Mouse (Mus musculus): ENCODE results near the gene Colq. TPM values are rescaled to one million over a fixed set of nuclear protein-coding genes. Genes with fewer than 3 reads are reported as not detected.
"Not testable (repeated sequence)": the region's sequence is repeated elsewhere in the genome, so short reads cannot be mapped to it uniquely, and the experiment has no call there.

Gene Colq
- polyA plus RNA-seq, 1 experiment from 2014 or later = 0.08 TPM

- H3K36me3 ChIP-seq (ENCODE audit: control insufficient read depth, insufficient read depth, low read length) = no peaks in the 10 kb centered on the region
- no peaks in the 10 kb centered on the region for H3K9me3 ChIP-seq (replicated peaks; ENCODE audit: control insufficient read depth, low read length)
- no peak for DNase-seq (ENCODE audit: low spot score)
- H3K27me3 ChIP-seq (replicated peaks; ENCODE audit: control insufficient read depth, insufficient read depth, low read length) = no peaks in the 10 kb centered on the region
- no peak overlapping the region for H3K4me2 ChIP-seq (ENCODE audit: low read length)
- no peak overlapping the region for H3K9ac ChIP-seq (ENCODE audit: low read length)
- no peak for ATAC-seq
- no peak overlapping the region for H3K4me3 ChIP-seq (ENCODE audit: low read depth, low read length)
- no peaks in the 10 kb centered on the region for H3K4me1 ChIP-seq (ENCODE audit: control insufficient read depth, insufficient read depth, low read length)
- WGBS = 60% methylated on average over 6 of the region's 6 CpGs
- H3K27ac ChIP-seq (ENCODE audit: low read depth, low read length) = no peak overlapping the region
Measured at GRCm38 (mm10) chr14:31605514-31605913, 14.4 kb upstream of the Colq start.

- Histone ChIP-seq H3K4me3 (ENCODE audit: low read depth, low read length) (no peak overlapping the region), H3K4me2 (ENCODE audit: low read length) (no peak overlapping the region), H3K27me3 (replicated peaks; ENCODE audit: control insufficient read depth, insufficient read depth, low read length) (no peaks in the 10 kb centered on the region), H3K27ac (ENCODE audit: low read depth, low read length) (no peak overlapping the region), H3K9me3 (replicated peaks; ENCODE audit: control insufficient read depth, low read length) (no peaks in the 10 kb centered on the region), H3K4me1 (ENCODE audit: control insufficient read depth, insufficient read depth, low read length) (no peaks in the 10 kb centered on the region), H3K9ac (ENCODE audit: low read length) (no peak overlapping the region), H3K36me3 (ENCODE audit: control insufficient read depth, insufficient read depth, low read length) (no peaks in the 10 kb centered on the region)
- 87% methylated on average over 5 of the region's 5 CpGs for WGBS
- no peak for ATAC-seq
- DNase-seq (ENCODE audit: low spot score) = no peak
Measured at GRCm38 (mm10) chr14:31604916-31605315, 13.8 kb upstream of the Colq start.

DNA sequence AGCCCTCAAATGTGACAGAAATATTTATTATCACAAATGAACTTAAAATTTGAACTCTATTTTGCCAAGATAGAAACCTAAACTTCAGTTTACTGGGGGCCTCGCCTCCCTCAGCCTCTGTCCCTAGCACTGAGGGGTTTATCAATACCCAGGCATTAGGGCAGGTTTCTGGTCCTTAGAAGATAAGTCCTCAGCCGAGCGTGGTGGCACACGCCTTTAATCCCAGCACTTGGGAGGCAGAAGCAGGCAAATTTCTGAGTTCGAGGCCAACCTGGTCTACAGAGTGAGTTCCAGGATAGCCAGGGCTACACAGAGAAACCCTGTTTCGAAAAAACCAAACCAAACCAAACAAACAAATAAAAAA is 11.5 kb upstream of the Colq start:
- not testable (repeated sequence) for H3K9me3 ChIP-seq (replicated peaks; ENCODE audit: control insufficient read depth, low read length); H3K27ac ChIP-seq (ENCODE audit: low read depth, low read length); H3K4me2 ChIP-seq (ENCODE audit: low read length); H3K4me3 ChIP-seq (ENCODE audit: low read depth, low read length); H3K27me3 ChIP-seq (replicated peaks; ENCODE audit: control insufficient read depth, insufficient read depth, low read length); ATAC-seq; H3K9ac ChIP-seq (ENCODE audit: low read length); H3K4me1 ChIP-seq (ENCODE audit: control insufficient read depth, insufficient read depth, low read length); DNase-seq (ENCODE audit: low spot score); H3K36me3 ChIP-seq (ENCODE audit: control insufficient read depth, insufficient read depth, low read length)
- 87% methylated on average over 6 of the region's 6 CpGs for WGBS

DNA sequence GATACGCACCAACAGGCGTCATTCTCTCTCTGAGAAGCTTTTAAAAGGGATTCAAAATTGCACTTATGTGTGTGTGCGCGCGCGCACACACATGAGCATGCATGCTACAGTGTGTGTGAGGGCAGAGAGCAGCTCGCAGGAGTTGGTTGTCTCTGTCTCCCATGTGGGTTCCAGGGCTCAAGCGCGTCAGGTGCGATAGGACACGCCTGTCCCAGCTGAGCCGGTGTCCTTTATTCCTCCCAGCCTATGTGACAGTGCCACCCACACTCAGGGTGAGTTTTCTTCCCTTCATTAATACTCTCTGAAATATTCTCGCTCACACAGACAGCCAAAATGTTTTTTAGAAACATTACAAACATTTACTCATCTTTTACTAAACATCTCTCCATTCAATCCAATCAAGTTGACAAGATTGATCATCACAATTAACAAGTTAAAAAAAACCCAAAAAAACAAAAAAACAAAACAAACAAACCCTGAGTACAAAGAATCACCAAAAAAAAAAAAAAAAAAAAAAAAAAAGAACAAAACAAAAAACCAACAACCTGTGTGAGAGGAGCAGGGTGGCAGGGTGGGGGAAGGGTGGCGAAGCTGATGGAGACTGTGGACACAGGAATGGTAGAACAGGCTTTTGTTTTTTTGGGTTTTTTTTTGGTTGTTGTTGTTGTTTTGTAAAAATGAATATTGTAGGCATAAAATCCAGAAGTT is 10.9 kb upstream of the Colq start:
- Histone ChIP-seq H3K9me3 (replicated peaks; ENCODE audit: control insufficient read depth, low read length) (no peaks in the 10 kb centered on the region), H3K4me1 (ENCODE audit: control insufficient read depth, insufficient read depth, low read length) (no peaks in the 10 kb centered on the region), H3K9ac (ENCODE audit: low read length) (no peak overlapping the region), H3K4me2 (ENCODE audit: low read length) (no peak overlapping the region), H3K4me3 (ENCODE audit: low read depth, low read length) (no peak overlapping the region), H3K36me3 (ENCODE audit: control insufficient read depth, insufficient read depth, low read length) (no peaks in the 10 kb centered on the region), H3K27me3 (replicated peaks; ENCODE audit: control insufficient read depth, insufficient read depth, low read length) (no peaks in the 10 kb centered on the region), H3K27ac (ENCODE audit: low read depth, low read length) (no peak overlapping the region)
- no peak for DNase-seq (ENCODE audit: low spot score)
- no peak for ATAC-seq
- 94% methylated on average over 14 of the region's 14 CpGs for WGBS

DNA sequence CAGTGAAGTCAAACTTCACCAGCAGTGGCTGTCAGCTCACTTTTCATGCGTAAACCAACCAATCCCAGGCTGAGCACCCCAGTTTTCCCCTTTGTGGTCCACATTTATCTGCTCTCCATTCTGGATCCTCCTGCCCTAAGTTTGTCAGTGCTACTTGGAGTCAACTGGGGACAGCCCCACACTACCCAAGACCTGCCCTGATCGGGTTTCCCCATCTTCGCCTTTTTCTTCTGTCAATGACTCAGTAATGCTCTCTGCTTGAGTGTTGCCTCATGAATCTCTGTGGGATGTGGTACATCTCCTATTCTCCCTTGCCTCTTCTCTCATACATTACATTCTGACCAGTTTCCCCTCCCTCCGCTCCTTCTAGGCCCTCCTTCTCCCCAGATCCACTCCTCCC is 6.3 kb upstream of the Colq start:
- Histone ChIP-seq H3K9ac (ENCODE audit: low read length) (no peak overlapping the region), H3K9me3 (replicated peaks; ENCODE audit: control insufficient read depth, low read length) (no peaks in the 10 kb centered on the region), H3K4me3 (ENCODE audit: low read depth, low read length) (no peak overlapping the region), H3K4me1 (ENCODE audit: control insufficient read depth, insufficient read depth, low read length) (no peaks in the 10 kb centered on the region), H3K36me3 (ENCODE audit: control insufficient read depth, insufficient read depth, low read length) (no peaks in the 10 kb centered on the region), H3K27ac (ENCODE audit: low read depth, low read length) (no peak overlapping the region), H3K4me2 (ENCODE audit: low read length) (no peak overlapping the region), H3K27me3 (replicated peaks; ENCODE audit: control insufficient read depth, insufficient read depth, low read length) (no peaks in the 10 kb centered on the region)
- DNase-seq (ENCODE audit: low spot score) (no peak), ATAC-seq (no peak)
- 96% methylated on average over 4 of the region's 4 CpGs for WGBS

DNA sequence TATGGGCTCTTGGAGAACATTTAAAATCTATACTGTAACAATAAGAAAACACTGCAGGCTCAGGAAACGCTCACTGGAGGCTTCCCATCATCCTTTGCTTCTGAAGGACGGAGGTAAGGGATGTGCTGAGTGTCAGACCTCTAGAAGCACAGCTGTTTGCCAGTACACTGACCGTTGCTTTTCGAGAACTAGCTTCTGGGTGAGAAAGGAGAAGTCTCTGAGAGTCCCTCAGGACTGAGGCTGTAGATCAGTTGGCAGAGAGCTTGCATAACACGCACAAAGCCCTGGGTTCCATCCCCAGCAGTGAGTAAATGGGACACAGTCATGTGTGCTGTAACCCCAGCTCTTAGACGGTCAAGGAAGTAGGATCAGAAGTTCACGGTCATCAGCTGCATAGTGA is 5.3 kb upstream of the Colq start:
- ATAC-seq = no peak
- WGBS = 88% methylated on average over 7 of the region's 7 CpGs
- no peaks in the 10 kb centered on the region for H3K4me1 ChIP-seq (ENCODE audit: control insufficient read depth, insufficient read depth, low read length)

GRCm38 (mm10) chr14:31594693-31595092 is 3.5 kb upstream of the Colq start:
- Histone ChIP-seq H3K27ac (ENCODE audit: low read depth, low read length) (no peak overlapping the region), H3K36me3 (ENCODE audit: control insufficient read depth, insufficient read depth, low read length) (no peaks in the 10 kb centered on the region), H3K27me3 (replicated peaks; ENCODE audit: control insufficient read depth, insufficient read depth, low read length) (no peaks in the 10 kb centered on the region), H3K9me3 (replicated peaks; ENCODE audit: control insufficient read depth, low read length) (no peaks in the 10 kb centered on the region), H3K9ac (ENCODE audit: low read length) (no peak overlapping the region), H3K4me3 (ENCODE audit: low read depth, low read length) (no peak overlapping the region), H3K4me1 (ENCODE audit: control insufficient read depth, insufficient read depth, low read length) (no peaks in the 10 kb centered on the region), H3K4me2 (ENCODE audit: low read length) (no peak overlapping the region)
- DNase-seq (ENCODE audit: low spot score) (no peak), ATAC-seq (no peak)
- 80% methylated on average over 3 of the region's 3 CpGs for WGBS

More for the DNA sequence above, 5.3 kb upstream of the Colq start:
- no peak overlapping the region for H3K9ac ChIP-seq (ENCODE audit: low read length)
- H3K9me3 ChIP-seq (replicated peaks; ENCODE audit: control insufficient read depth, low read length) = no peaks in the 10 kb centered on the region
- no peaks in the 10 kb centered on the region for H3K36me3 ChIP-seq (ENCODE audit: control insufficient read depth, insufficient read depth, low read length)
- no peaks in the 10 kb centered on the region for H3K27me3 ChIP-seq (replicated peaks; ENCODE audit: control insufficient read depth, insufficient read depth, low read length)
- no peak overlapping the region for H3K27ac ChIP-seq (ENCODE audit: low read depth, low read length)
- no peak overlapping the region for H3K4me2 ChIP-seq (ENCODE audit: low read length)
- no peak for DNase-seq (ENCODE audit: low spot score)
- no peak overlapping the region for H3K4me3 ChIP-seq (ENCODE audit: low read depth, low read length)

GRCm38 (mm10) chr14:31593036-31593435 is 1.9 kb upstream of the Colq start:
- DNase-seq (ENCODE audit: low spot score) (no peak), ATAC-seq (no peak)
- no peak overlapping the region for H3K4me3 ChIP-seq (ENCODE audit: low read depth, low read length)
- no peaks in the 10 kb centered on the region for H3K4me1 ChIP-seq (ENCODE audit: control insufficient read depth, insufficient read depth, low read length)
- 89% methylated on average over 2 of the region's 2 CpGs for WGBS
- no peak overlapping the region for H3K27ac ChIP-seq (ENCODE audit: low read depth, low read length)
- no peaks in the 10 kb centered on the region for H3K27me3 ChIP-seq (replicated peaks; ENCODE audit: control insufficient read depth, insufficient read depth, low read length)
- H3K9me3 ChIP-seq (replicated peaks; ENCODE audit: control insufficient read depth, low read length) = no peaks in the 10 kb centered on the region
- no peaks in the 10 kb centered on the region for H3K36me3 ChIP-seq (ENCODE audit: control insufficient read depth, insufficient read depth, low read length)
- no peak overlapping the region for H3K9ac ChIP-seq (ENCODE audit: low read length)
- no peak overlapping the region for H3K4me2 ChIP-seq (ENCODE audit: low read length)

DNA sequence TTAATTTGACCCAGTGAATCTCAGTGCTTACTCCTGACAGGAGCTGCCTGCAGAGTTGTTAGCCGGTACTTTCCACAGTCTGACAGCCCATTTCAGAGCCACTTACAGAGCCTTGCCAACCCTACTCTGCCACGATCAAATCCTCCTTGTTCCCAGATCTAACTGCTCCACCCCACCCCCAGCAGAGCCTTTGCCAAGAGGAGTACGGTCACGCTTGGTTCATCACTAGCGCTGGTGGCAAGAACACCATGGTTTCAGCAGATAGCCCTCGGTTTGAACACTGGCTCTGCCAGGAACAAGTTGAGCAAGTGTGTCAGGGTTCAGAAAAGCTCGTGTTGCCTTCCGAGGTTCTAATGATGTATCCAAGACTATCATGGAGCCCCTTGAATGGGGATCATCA is 4.7 kb downstream of the Colq start:
- no peaks in the 10 kb centered on the region for H3K27me3 ChIP-seq (replicated peaks; ENCODE audit: control insufficient read depth, insufficient read depth, low read length)
- no peaks in the 10 kb centered on the region for H3K4me1 ChIP-seq (ENCODE audit: control insufficient read depth, insufficient read depth, low read length)
- no peaks in the 10 kb centered on the region for H3K9me3 ChIP-seq (replicated peaks; ENCODE audit: control insufficient read depth, low read length)
- no peak overlapping the region for H3K4me2 ChIP-seq (ENCODE audit: low read length)
- no peaks in the 10 kb centered on the region for H3K36me3 ChIP-seq (ENCODE audit: control insufficient read depth, insufficient read depth, low read length)
- DNase-seq (ENCODE audit: low spot score) (no peak), ATAC-seq (no peak)
- no peak overlapping the region for H3K9ac ChIP-seq (ENCODE audit: low read length)
- 86% methylated on average over 8 of the region's 8 CpGs for WGBS
- no peak overlapping the region for H3K4me3 ChIP-seq (ENCODE audit: low read depth, low read length)
- no peak overlapping the region for H3K27ac ChIP-seq (ENCODE audit: low read depth, low read length)

Measured in forebrain, embryonic 14.5 days (tissue).